Mouse (Mus musculus): ENCODE data around the gene Zfp366.

DNA sequence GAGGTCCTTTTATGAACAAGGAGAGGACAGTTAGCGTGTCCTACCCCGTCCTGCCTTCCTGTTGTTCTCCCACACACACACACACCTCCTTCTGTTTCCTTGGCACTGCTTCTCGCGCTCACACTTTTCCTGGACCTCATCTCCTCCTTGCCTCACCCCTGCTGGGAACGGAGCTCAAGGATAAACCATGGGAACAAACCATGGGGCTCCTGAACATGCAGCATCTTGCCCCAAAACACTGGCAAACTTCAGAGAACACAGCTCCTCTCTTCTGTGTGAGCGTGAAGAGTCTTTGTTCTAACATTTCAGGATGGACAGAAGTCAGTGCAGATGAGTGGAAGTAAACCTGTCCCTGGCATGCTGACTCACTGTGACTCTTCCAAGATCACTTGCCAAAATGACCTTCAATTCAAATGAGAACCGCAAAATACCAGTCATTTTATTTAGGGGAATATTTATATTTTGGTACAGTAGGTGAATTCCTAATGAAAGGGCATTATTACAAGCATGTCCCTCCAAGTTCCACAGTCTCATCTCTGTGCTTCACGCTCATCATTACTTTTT is 38.8 kb downstream of the Zfp366 start:
- TF ChIP-seq CTCF (IDR thresholded peaks at IDR 0.05; ENCODE audit: borderline replicate concordance, insufficient read depth, low read depth, low read length) = no peak
- no peak for TF ChIP-seq POLR2A (IDR thresholded peaks at IDR 0.05; ENCODE audit: borderline replicate concordance, insufficient read depth, low read length)

All from cerebellum, adult 2 months (tissue).